Mouse (Mus musculus) B cell, adult 2 months (primary cell): Measurements from ENCODE around the gene Gm2115.

Experiments used
- DNase-seq, 2 experiments: peaks; one replicate each; pipeline ENCODE4 v3.0.0; 2022

Gene Gm2115

DNA sequence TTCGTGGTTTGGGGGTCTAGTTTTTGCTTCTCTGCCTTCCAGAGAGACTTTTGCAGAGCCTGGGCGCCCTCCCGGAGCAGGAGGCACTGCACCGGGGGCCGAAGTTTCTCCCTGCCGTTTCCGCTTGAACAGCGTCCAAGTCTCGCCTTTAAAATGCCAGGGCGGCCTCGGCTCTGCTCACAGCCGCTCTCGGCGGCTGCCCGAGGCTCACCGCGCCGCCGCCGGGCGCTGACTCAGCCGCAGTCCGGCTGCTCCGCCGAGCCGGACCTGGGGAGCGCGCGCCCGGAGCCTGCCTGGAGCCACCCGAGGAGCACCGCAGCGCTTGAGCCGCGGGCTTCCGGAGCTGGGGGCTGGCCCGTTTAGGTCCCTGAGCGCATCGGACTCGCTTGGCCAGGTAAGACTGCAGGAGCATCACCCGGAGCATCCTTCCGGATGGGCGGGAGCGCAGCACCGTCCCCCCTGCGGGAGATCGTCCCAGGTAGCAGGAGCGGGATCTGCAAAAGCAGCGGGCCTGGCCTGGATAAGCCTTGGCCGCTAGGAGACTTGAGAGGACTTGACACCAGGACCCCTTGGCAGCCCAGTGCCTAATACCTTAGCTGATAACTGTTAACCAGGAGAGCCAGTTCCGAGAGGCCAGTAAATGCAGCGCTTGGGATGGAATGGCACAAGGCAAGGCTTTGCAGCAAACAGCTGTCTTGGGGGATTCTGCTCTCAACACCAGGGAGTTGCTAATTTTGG lies at the start of gene Gm2115:
TSS of gene Gm2115 (plus strand) at position 159 of the 738 bp plus-strand sequence.
- DNase-seq: no peak

DNA sequence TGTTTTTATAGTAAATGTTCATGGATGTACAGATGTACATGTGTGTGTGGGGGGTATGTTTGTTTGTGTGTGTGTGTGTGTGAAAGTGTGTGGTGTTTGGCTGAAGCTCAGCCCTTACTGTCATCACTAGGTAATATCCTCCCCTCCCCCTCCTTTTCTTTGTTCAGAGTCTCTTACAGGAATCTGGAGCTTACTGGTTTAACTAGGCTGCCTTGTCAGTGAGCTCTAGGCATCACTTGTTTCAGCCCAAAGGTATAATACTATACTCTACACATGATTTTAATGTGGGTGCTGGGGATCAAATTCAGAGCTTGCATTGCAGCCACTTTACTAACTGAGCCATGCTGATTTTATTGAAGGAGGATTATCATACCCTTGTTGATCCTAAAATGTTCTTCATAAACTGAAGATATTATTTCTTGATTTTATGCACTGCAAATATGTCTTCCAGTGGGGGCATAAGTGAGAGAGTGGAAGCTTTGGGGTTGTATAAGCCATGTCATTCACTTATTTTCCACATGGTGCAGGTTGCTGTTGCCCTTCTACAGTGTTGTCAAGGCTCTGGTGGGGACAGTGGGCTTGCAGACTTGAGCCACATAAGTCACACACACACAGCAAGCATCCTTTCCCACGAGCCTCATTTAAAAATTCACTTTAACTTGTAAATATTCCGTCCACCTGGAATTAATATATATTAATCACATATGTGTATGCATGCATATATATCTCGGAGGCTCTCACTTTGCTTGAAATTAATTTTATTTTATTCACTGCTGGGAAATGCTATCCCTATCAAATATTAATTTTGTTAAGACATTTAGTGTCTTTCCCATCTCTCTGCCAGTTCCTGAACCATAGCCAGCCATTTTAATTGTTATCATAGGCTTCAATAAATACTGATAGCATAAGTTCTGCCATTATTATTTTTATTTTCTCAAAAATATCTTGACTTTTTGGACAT lies 45.0 kb upstream of the Gm2115 start:
- no peak for DNase-seq

DNA sequence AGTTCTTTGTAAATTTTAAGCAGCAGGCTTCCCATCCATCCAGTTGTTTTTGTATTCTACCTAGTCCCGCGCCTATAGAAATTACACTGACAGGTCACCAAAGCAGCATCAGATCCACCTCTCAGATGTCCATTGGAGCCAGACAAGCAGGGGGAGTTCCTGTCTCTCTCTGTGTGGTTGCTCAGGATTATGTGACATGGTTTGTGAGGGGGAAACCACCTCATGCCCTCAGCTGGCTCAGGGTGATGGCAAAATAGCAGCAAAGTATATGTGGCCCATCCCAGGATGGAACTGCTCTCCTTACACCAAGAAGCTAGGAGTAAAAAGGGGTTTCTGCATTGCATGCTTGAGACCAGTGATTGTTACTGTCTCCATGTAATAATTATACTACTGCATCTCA lies 42.3 kb upstream of the Gm2115 start:
- DNase-seq: no peak

DNA sequence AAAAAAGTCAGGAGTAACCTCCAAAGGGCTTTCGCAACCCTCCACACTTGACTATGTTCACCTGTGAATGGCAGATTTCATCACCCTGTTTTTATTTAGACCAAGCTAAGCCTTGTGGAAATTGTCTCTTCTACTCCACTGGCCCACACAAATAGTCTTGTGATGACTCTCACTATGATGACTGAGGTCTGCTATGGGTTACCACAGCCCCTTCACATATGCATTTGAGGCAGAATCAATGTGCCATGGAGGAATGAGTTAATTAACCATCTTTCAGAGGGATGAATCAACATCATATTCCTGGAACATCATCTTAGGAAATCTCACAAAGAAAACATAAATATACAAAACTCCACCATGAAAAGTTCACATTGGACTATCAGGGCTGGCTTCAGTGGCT lies 25.6 kb upstream of the Gm2115 start:
- DNase-seq: no peak

DNA sequence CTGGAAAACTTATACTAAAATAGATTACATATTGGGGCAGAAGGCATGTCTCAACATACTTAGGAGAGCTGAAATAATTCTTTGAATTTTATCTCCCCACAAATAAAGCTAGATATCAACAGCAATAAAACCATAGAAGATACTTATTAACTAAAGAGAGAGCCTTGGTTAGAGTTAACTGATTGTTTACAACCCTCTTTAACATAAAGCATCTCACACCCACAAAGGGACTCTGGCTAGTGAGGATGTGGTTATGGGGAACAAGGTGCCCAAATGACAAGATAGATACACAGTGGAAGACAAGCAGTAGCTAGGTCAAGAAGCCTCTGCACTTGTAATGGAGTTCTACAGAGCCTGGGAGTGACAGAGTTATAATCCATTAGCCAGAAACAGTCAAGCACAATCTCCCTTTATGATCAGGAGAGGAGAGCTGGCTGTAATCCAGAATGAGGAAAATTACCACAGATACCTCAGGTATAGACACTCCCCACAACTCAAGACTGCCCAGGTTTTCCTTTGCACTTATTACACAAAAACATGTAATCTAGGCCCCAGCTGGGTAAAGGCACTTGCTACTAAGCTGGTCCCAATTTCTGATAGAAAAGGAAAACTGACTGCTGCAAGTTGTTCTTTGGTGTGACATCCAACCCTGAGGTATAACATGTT lies 10.1 kb upstream of the Gm2115 start:
- no peak for DNase-seq

DNA sequence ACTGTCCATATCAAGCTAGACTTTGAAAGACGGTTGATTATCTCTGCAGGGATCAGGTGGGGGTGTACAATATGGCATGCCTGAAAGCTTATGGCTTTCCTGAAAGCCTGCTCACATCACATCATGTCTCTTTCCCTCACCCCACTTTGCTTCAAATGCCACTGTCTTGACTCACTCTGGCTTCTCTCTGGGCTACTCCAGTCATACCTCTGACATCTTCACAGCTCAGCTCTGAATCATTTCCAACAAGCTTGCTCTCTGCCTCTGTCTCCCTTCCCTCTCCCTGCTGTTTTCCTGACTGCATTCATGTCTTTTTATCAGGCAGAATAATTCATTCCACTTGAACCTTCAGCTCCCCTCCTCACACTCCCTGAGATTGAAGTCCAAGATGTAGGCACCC lies 7.4 kb upstream of the Gm2115 start:
- DNase-seq: no peak

DNA sequence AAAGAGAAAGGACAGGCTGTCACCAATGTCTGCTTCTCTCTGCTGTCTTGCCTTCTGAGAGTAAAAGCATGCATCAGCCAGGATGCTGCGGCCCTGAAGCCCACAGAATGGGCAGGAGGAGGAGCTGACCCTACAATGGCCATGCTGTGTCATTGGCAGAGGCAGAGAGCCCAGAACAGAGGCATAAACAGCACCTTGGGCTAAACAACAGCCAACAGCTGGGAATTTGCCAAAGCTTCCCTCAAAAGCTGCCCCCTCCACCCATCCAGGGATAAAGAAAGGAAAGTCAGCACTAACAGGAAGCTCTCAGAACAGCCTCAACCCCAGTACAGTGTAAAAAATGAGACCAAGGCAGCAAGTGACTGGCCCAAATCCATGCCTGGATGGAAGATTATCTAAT lies 6.3 kb upstream of the Gm2115 start:
- DNase-seq: no peak

DNA sequence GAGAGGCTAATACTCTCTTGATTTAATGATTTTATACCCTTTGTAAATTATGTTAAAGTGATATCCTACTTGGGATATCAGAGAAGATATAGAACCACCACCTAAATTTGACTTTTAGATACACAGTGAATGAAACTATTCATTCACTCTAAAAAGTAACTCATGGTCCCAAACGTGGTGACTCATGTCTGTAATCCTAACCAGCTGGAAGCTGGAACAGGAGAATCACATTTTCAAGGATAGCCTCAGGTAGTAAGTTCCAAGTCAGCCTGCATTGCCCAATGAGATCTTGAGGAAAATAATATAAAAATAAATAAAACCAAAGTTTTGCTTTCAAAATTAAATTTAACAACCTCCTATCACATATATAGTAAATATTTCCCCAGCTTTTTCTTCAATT lies 2.6 kb upstream of the Gm2115 start:
- no peak for DNase-seq

DNA sequence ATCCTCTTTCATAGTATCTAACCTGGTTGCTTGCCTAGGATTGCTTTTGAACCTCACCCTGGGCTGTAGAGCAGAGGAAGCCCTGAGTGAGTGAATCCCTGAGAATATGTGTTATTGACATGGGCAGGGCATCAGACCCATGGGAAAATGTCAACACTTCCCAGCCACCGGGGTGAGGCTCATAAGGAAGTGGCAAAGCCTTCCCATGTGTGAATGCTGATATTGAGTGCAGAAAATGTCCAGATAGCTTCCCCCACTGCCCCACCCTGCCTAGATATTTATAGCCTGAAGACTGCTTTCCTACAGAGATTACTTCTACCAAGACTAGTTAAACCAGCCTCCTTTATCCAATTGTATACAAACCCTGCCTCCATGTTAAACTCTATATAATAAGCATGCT lies 4.0 kb downstream of the Gm2115 start:
- DNase-seq: no peak

DNA sequence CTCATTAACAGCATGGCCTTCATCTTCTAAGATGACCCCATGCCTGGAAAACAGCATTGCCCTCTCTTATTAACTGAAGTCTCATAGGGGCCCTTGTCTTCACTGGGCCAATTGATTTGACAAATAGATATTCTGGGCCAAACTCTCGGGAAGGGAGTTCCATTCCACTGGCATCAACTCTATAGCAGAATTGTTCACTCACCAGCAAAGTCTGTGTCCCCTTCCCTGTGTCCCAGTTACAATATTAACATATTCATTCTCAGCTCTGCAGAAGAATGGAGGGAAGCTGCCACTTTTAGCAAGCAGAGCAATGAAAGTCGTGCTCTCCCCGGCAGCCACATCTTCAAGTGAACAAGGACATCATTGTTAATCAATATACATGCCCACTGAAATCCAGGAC lies 5.9 kb downstream of the Gm2115 start:
- no peak for DNase-seq

DNA sequence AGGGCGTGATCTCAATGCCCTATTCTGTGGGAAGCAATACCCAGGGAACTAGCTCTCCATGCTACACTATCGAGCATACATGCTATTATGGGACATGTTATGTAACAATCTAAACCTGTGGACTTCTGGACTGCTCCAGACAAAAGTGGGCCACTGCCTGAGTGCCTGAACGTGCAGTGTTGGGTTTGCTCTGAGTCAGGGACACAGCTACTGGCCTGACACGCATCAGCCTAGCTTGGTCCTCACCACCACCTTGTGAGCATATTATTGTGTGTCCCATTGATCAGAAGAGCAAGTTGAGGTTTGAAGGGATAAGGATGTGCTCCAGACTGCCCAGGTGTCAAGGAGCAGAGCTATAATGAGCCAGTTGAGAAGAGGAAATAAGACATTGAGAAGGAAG lies 16.2 kb downstream of the Gm2115 start:
- no peak for DNase-seq

DNA sequence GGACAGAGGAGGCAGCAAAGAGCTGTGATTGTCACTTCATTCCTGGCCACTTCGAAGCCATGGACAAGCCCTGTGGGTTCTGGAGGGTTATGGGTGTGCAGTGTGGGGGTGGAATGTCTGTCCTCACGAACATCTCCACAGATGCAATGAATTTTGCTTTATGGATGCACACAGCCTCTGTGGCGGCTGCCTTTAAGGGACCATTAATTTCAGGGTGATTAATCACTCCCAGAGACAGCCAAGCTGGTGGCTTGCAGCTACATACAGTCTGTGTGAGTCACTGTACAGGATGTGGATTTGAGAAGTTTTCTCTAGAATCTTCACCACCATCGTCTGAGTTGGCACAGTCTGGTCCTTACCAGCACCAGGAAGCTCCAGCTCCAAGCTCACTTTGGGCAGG lies 17.9 kb downstream of the Gm2115 start:
- no peak for DNase-seq

DNA sequence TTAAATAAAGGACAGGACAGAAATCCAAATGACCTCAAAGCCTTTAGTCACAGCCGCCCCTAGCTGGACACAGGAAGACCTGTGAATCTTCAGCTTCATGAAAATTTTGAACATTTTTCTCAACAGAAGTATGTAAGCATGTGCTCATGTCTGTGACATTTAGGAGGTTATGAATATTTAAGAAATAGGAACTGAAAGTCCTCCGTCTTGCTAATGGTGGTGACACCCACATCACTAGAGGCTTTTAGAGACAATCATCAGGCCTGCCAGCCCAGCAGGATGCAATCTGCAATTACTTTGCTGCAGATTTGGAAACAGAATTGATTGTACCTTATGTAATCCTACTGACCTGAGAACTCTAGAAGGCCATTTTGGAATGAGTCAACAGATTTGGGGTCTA lies 22.7 kb downstream of the Gm2115 start:
- DNase-seq: no peak

DNA sequence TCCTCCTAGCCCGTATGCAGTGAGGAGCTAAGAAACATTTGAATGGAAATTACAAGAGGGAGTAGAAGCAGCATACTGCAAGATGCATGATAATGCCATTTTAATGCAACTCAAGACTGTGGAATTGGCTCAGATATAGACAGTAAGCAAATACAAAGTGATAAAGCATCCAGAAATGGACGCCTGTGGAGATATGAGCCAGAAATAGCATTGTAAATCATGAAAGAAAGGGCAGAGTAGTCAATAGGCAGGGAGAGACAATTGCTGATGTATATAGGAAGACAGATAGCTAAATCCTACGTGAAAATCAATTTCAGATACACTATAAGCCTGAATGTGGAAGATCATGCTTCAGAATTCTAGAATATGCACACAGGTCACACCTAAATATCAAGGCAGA lies 26.5 kb downstream of the Gm2115 start:
- DNase-seq: no peak

DNA sequence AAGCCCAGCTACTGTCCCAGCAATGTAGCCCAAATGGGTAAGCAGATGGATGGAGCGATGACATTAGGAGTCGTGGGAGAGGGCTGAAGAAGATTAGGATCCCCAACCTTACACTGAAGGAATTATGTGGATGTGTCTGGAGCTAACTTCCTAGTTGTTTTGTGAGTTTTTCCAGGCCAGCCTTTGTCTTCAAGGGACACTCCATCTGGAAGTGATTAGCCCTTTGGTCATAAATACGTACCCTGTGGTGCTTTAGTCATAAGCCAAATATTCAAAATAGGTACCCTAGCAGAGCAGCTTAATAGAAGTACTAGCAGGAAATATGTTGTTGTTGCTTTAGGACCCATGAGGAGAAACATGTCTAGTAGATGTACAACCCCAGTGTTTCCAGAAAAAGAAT lies 28.6 kb downstream of the Gm2115 start:
- DNase-seq: no peak

DNA sequence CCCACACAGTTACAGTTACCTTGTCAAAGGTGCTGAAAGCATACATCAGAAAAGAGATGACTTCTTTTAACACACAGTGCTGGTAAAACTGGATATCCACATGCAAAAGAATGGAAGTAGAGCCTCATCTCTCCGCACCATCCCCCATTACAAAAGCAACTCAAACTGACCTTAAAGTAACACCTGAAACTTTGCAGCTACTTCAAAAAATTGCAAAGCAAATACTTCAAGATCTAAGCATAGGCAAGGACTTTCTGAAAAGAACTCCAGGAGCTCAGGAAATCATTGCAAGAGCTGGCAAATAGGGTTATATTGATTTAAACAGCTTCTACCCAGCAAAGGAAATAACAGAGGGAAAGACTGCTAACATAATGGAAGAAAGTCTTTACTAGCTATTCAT lies 31.7 kb downstream of the Gm2115 start:
- no peak for DNase-seq

DNA sequence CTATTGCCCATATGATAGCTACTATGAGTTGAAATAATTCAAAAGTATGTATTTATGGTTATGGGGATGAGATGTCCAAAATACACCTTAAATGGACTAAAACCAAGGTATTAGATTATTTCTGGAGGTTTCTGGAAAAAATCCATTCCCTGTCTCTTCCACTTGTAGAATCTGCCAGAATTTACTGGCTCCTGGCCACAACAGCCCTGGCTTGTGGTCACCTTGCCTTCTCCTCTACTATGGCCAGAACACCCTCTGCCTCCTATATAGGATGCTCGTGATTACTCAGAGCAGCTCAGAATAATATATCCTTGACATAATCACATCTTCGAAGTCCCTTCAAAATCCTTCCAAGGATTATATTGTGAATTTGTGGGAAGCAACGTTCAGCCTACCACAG lies 35.5 kb downstream of the Gm2115 start:
- no peak for DNase-seq

DNA sequence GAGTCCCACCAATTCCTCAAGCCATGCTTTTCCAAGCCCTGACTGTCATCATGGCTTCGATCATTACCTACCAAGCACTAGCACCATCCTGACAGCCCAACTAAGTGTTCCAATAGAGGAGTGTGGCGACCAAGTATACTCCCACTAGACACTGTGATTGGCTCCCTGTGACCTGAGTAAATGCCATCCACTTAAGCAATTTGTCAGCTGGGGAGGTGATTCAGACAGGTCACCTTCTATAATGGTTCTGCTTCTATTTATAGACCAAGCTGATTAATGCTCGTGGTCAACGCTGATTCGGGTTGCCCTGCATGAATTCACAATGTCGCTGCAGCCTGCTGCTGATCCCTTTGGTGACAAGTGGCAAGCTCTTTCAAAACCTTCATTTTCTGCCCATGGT lies 37.4 kb downstream of the Gm2115 start:
- no peak for DNase-seq

DNA sequence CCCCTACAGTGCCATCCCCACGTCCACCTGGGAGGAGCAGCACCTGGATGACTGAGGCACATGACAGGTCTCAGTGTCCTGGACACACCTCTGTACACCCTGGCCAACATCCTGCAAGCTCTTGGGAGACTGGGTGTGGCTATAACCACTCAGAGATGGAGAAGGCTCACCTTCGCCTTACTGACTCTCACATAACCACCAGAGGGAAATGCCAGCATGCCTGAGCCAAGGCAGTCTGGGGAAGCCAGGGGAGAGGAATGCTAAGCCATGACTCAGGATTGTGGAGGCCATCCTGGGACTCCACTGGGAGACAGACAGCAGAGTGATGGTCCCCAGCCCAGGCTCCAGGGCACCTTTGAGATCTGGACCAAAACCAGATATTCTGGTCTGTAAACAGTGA lies 48.3 kb downstream of the Gm2115 start:
- DNase-seq: no peak

DNA sequence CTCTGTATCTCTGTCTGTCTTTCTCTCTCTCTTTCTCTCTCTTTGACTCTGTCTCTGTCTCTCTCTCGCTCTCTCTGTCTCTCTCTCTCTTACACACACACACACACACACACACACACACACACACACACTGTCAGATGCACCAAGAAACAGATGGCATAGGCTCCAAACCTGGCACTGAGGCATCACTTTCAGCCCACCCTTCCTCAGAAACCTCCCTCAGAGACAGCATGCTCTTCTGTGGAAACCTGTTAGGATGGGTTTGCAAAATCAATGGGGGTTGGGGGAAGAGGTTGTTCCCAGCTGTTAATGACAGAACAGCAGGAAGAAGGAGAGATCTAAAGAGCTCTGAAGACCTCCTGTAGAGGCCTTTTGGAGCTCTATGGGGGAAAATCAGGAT lies 50.1 kb downstream of the Gm2115 start:
- no peak for DNase-seq

DNA sequence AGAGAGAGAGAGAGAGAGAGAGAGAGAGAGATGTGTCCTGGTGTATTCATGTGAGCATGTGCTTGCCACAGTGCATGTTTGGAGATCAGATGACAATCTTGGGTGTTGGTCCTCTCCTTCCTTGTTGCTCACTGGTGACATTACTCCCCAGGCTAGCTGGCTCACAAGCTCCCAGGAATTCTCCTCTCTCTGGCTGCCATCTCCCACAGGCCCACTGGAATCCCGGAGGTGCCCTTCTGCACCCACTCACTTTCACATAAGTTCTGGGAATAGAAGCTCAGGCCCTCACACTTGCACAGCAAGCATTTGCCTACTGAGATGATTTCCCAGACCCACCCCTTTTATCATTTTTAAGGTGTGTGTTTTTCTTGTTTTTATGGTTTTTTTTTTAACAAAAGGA lies 51.0 kb downstream of the Gm2115 start:
- no peak for DNase-seq

DNA sequence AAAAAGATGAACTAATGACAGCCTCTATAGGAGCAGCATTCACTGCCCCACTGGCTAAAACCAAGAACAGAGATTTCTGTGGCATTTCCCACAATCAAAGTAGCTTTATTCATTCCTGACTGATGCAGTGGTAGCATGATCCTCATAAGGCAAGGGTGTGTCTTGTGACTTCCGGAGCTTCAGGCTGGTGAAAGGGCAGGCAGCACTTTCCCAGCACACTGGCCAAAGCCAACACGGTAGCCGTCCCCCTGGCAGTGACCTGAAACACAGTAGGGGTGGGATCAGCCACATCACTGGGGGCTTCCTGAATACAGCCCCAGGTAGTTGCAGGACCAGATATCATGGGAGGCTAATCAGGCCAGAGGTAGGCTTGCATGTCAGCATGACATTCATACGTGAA lies 56.3 kb downstream of the Gm2115 start:
- no peak for DNase-seq

DNA sequence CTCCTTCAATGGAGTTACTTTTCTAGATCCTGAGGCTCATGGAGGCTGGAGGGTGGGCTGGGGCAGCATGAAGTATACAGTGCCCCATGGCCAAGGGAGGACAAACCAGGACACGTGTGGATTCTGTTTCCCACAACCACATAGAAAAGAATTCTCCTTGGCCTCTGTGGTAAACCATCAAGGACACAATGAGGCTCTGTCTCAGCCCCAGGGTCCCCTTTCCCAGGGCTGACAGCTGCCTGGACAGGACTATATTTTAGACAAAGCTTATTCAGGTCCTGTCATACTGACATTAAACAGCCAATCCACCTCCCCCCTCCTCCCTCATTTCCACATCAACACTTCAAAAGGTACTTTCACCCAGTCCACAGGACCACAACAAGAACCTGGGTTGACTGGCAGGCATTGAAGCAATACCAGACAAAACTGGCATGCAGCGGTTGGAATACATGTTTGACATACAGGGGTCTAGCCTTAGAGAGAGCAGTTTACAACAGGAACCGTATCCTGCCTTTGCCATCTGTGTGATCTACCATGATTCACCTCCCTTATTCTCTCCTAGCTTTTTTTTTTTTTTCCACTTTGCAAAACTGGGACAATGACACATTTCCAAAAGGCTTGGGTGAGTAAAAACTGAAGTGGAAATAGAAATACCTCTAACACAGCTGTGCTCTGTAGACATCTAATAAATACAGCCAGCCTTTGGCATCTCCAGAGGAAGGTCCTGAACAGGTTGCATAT lies 57.8 kb downstream of the Gm2115 start:
- no peak for DNase-seq
